Mouse (Mus musculus): ENCODE data around the gene Trim14. TPM values are rescaled to one million over a fixed set of nuclear protein-coding genes. Genes with fewer than 3 reads are reported as not detected.

The Trim14 gene
- polyA plus RNA-seq, 1 experiment from 2014 or later, result 0.43 TPM

Other genes with a start within 250 kb of the Trim14 start
- gene Foxe1, start 192.5 kb downstream of the Trim14 start, polyA plus RNA-seq (2015; fragmentation: Nextera tagmentation; extraction: Ambion mirVana), result not detected in 2 replicates
- 11.1 and 11.4 TPM in 2 replicates for gene Trmo, start 146.7 kb downstream of the Trim14 start, polyA plus RNA-seq (2015; fragmentation: Nextera tagmentation; extraction: Ambion mirVana)
- gene Hemgn, start 122.6 kb downstream of the Trim14 start, polyA plus RNA-seq (2015; fragmentation: Nextera tagmentation; extraction: Ambion mirVana), result 0.09 and 0.77 TPM in 2 replicates
- 210 and 214 TPM in 2 replicates for gene Anp32b, start 85.2 kb downstream of the Trim14 start, polyA plus RNA-seq (2015; fragmentation: Nextera tagmentation; extraction: Ambion mirVana)
- 71.0 and 74.0 TPM in 2 replicates for gene Nans, start 46.9 kb downstream of the Trim14 start, polyA plus RNA-seq (2015; fragmentation: Nextera tagmentation; extraction: Ambion mirVana)
- 1.8 TPM in 2 replicates for gene Coro2a, start 66.1 kb upstream of the Trim14 start, polyA plus RNA-seq (2015; fragmentation: Nextera tagmentation; extraction: Ambion mirVana)
- 0.50 and 0.74 TPM in 2 replicates for gene Tbc1d2, start 114.1 kb upstream of the Trim14 start, polyA plus RNA-seq (2015; fragmentation: Nextera tagmentation; extraction: Ambion mirVana)